Mouse (Mus musculus) bone marrow macrophage, adult 2 months (primary cell): ENCODE measurements around the gene Tspan3.

Source experiments
- CTCF ChIP-seq: IDR thresholded peaks from 2 replicates; pipeline ENCODE4 v1.5.1; 2012; ENCODE audit warnings: low read depth, mild to moderate bottlenecking, low read length, moderate library complexity
- POLR2A ChIP-seq: IDR thresholded peaks from 2 replicates; pipeline ENCODE4 v1.6.1; 2012; ENCODE audit warnings: mild to moderate bottlenecking, low read depth, low read length, borderline replicate concordance

- TF ChIP-seq CTCF (no peak), POLR2A (no peak)
These were observed 45.6 kb downstream of the Tspan3 start for GRCm38 (mm10) chr9:56119651-56120050.
